Mouse (Mus musculus) thymus, postnatal 0 days (tissue): Measurements from ENCODE around the gene Rai2. TPM values are rescaled to one million over a fixed set of nuclear protein-coding genes. Genes with fewer than 3 reads are reported as not detected.

Source experiments
- DNase-seq: peaks from one replicate; pipeline ENCODE4 v3.0.0-alpha.2; 2015; ENCODE audit warnings: low spot score
- polyA plus RNA-seq: library from polyadenylated mRNA; unstranded; fragments of >200 nt; fragmentation: Nextera tagmentation; extraction: Ambion mirVana; gene quantifications from 2 replicates; pipeline ENCODE4 v1.2.1, GENCODE M21; 2015

The Rai2 gene
- 0.14 and 0.27 TPM in 2 replicates for polyA plus RNA-seq

DNA sequence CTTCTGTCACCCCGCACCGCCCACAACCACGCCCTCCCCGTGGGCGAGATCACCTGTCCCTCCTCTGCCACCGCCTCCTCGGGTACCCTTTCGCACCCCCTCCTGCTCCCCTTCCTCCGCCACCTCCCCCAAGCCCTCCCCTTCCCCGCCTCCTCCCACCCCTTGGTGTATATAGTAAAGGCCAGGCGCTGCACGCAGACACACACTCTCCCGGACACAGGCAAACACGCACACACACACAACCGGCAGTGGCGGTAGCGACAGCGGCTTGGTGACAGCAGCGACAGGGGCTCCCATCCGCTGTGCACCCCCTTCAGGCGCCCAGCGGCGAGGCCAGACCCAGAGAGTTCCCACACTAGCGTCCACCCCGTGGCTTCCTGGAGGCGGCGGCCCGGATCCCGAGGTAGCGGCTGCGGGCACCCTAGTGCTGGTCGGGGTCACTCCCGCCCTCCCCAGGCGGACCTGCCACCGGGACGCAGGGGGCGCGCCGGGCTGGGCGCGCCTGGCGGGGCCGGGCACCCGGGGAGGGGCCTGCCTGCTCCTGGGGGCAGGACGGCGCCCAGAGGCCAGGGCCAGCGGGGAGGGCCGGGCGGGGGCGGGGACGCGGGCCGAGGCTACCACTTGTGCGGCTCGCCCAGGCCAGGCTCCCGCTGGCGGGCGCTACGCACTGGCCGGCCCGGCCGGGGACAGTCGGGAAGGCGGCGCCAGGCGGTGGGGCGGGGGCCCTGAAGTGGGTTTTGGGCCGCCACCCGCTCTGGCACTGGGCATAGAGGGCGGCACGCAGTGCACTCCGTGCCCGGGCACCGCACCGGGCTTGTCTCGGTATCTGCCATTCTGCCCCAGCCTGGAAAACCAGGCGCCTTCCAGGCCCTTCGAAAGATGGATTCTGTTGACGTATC is at the start of gene Rai2:
Gene Rai2 (plus strand): TSS at position 205 of the 899 bp plus-strand sequence.
- no peak for DNase-seq

- DNase-seq = no peak
Observed at GRCm38 (mm10) chrX:161689336-161689735, 27.5 kb upstream of the Rai2 start.

DNA sequence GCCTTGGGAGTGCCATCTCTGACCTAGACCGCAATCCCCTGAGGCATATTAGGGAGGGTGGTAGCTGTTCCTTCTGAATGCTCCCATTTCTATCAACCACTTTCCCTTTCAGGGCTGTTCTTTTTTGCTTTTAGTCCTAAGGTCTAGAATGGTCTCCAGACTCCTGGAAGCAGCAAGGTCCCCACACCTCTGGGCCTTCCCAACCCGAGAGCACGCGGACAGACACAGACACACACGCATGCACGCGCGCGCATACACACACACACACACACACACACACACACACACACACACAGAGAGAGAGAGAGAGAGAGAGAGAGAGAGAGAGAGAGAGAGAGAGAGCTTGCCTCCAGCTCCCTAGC is 385 bp upstream of the Rai2 start:
- no peak for DNase-seq

- no peak for DNase-seq
Observed at GRCm38 (mm10) chrX:161717764-161718382, 1.0 kb downstream of the Rai2 start.

- no peak for DNase-seq
Observed at GRCm38 (mm10) chrX:161718548-161718947, 1.7 kb downstream of the Rai2 start.

GRCm38 (mm10) chrX:161721082-161721481 is 4.2 kb downstream of the Rai2 start:
- no peak for DNase-seq

- no peak for DNase-seq
Observed at GRCm38 (mm10) chrX:161723391-161723808, 6.5 kb downstream of the Rai2 start.

GRCm38 (mm10) chrX:161726257-161726656 is 9.4 kb downstream of the Rai2 start:
- no peak for DNase-seq

DNA sequence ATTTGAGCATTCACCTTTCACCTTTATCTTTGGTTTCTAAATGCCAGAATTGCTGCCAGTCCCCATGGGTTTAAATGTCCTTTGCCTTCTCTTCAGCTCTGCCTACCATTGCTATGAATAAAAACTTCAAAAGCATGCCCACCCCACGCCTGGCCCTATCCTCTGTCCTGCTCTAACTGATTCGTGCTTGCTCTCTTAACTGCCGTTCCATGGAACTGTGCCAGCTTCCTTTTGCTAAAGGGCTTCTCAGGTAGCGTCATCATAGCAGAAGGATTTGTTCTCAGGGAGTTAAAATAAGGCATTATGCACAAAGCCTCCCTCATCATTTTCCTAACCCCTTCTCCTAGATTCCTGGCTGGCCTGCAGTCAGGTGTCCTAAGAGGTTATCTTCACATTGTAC is 11.6 kb downstream of the Rai2 start:
- DNase-seq = no peak

GRCm38 (mm10) chrX:161730026-161730425 is 13.2 kb downstream of the Rai2 start:
- no peak for DNase-seq

- DNase-seq = no peak
Observed at GRCm38 (mm10) chrX:161731859-161732258, 15.0 kb downstream of the Rai2 start.

DNA sequence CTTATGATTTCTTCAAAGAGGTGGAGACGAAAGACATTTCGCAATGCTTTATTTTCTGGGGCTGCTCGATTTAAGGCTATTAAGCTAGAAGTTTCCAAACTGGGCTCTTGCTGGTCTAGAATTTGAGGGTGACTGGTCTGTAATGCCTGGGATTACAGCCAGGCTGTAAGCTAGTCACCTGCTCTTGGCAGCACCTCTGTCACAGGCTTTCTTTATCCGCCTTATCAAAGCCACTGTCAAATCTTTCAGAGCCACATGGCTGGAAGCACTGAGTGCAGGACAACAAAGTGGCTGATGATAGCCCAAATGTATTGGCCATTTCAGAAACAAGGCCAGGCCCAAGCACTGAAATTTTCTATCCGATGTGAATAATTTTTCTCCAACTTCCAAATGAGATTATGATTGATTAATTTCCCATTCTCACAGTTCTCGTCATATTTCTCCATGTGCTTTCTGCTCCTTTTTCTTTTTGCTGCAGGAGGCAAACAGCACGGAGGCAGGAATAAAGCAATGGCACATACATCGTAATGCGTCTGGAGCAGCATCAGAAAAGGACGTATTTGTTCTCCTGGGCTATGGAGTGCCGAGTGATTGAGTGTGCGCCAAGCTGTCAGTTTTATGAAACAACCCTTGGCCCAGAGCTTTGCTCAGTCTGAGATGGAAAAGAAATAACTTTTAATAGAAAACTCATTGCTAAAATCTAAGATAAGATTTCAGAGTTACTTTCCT is 16.9 kb downstream of the Rai2 start:
- DNase-seq = no peak

DNA sequence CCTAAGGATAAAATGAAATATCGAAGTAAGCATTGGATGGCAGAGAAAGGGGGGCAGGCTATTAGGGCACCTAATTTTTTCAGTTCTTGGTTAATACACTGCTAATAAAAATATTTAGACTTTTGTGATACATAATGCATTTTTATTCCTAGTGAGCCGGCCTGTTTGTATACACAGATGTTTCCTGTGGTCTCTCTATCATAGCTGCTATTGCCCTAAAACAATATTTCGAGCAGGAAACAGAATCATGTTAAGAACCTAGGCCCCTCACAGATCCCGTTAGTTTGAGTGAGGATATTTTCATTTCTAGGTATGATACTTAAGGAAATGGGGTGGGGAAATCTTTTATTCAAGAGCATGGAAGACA is 17.4 kb downstream of the Rai2 start:
- no peak for DNase-seq

- DNase-seq = no peak
Observed at GRCm38 (mm10) chrX:161739374-161739773, 22.5 kb downstream of the Rai2 start.

GRCm38 (mm10) chrX:161743080-161743479 is 26.2 kb downstream of the Rai2 start:
- DNase-seq = no peak

DNA sequence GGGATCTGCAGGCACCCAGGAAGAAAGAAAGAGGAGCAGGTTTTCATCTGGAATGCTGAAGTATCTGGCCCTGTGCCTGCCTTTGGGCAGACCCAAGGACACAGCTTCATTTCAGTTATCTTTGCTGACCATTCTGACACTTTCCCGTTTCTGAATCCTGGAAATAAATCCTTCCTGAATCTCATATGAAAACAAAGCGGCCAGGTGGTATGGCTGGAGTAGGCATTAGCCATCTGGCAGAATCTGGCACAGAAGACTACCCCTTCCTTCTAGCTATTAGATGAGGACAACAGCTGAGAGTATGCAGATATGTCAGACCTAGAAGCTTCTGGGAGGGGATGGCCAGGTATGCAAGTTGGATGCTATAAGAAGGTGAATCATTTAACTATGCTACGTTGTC is 28.4 kb downstream of the Rai2 start:
- no peak for DNase-seq

GRCm38 (mm10) chrX:161747337-161747736 is 30.5 kb downstream of the Rai2 start:
- DNase-seq = no peak

DNA sequence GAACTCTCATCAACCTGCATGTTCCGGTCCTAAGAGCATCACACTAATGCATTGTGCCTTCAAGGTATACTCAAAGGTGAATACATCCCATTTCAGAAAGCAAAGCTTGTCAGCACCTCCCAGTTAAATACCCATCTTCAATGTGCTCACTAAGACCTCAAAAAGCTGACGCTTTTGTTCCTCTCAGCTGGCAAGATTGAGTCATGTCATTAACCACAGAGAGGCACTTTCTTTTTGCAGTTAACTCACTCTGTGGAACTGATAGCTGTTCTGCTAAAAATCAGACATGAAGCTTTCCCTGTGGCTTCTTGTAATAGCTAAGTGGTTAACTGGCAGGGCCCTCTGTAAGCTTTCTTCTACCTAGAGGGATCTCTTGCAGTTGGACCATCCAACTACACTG is 36.6 kb downstream of the Rai2 start:
- no peak for DNase-seq

DNA sequence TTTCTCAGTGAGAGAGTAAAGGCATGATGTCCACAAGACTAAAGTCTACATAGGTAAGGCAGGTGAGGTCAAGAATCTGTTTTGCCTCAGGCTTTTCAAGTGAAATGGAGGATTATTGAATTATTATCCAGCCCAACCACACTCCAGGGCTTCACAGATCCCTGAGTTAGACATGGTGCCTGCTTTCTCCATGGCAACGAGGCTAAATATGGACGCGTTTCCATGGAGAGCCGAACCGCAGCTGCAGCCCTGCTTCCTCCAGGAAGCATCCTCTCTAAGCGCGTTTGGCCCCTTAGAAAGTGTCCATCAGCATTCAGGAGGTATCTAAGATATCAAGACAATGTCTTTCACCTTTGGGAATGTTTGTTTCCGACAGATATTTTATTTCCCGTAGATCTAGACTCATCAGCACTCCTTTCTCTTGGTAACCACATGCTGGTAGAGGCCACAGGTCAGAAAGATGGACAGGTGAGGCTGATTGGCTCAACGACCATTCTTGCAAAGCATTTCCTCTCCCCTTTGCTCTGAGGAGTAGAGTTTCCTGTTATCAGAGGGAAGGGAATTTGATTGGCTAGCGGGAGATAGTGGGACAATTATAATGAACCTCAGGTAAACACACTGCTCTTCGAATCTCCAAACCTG is 59.6 kb downstream of the Rai2 start:
- no peak for DNase-seq

DNA sequence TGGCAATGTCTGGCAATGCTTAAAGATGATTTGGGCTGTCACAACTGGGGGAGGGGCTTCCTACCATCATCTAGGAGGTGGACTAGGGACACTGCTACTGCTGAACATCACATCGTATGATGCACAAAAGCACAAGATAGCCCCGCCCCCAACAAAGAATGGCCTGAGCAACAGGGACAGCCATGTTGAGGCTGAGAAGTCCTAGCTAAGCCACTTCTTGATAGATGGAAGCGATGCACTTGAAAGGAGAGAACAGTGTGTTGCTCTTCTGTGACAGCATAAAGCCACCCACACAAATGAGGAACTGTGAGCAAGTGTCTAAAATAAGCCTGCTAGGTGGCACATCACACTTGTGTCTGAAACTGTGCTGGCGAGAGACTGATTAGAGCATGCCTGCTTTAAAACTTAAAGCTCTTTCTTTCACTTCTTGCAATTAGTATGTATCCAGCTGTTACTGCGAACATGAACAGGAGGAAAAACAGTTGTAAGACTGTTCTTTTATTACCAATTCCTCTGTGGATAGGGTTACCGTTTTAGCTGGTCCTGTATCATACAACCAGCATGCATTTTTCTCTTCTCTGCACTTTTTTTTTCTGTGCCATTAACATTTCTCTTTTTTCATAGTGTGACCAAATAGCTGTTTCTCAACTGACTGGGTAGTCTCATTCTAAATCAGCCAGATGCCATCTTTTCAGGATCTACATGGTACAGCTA is 63.6 kb downstream of the Rai2 start:
- no peak for DNase-seq

- DNase-seq = no peak
Observed at GRCm38 (mm10) chrX:161790182-161790581, 73.3 kb downstream of the Rai2 start.
